Mouse (Mus musculus) urinary bladder, adult 2 months (tissue): ENCODE measurements around the gene Serpina3g. TPM values are rescaled to one million over a fixed set of nuclear protein-coding genes. Genes with fewer than 3 reads are reported as not detected.

ENCODE experiments used
- DNase-seq: peaks from one replicate; pipeline ENCODE4 v3.0.0; 2022; ENCODE audit warnings: low spot score
- polyA plus RNA-seq: library from polyadenylated mRNA; depleted of rRNA; stranded (reverse); fragments of >200 nt; gene quantifications from 2 replicates; pipeline ENCODE4 v1.2.3, GENCODE M21; 2012; rRNA removed

Gene Serpina3g
- polyA plus RNA-seq, 1 experiment = 12.6 TPM

DNA sequence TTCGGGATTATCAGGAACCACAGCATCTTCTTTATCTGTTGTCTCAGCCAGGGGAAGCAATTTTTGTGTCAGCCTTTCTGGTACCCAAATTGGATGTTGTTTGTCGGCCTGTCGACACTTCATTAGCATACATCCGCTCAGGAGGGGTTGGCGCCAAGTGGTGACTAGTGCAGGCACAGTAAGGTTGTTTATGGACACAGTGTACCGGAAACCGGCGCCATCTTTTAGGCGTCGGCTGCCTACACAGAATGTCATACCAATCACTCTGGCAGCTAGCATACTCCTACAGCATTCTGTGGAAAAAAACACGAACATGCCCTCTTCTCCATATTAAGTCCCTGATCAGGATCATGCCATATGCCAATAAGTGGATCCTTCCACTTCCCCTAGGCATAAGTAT lies 47.3 kb downstream of the Serpina3g start:
- no peak for DNase-seq

DNA sequence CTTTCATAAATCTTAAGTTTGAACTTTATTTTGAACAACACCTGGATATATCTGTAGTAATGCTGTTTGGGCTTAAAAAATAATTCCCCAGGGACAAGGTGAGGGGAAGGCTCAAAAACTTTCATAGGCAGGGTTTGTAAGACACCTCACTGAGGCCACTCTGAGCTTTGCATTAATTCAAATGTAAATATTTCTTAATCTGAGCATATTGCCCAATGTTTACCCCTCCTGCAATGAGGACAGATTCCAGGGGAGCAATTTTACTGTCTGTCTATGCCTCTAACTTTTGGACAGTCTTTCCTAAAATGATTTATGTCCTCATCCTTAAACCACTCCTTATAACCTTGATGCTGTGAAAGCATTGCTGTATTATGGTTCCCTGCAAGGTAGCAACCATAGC lies 52.3 kb downstream of the Serpina3g start:
- DNase-seq = no peak

DNA sequence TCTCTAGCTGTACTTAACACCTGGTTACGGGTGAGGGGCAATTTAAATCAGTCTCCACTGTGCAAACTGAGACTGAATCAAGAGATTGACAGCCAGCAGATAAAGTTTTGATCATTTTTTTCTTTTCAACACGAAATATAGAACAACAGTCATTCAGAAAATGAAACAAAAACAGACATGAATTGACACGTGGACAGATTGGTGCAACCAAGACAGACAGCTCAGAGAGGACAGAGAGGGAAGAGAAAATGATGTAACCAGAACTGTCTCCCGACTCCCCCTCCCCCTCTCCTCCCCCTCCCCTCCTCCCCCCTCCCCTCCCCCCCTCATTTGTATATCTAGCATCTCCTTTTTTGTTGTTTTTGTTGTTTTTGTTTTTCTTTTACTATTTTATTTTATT lies 53.8 kb downstream of the Serpina3g start:
- no peak for DNase-seq

Other genes with a start within 250 kb of the Serpina3g start
- gene Serpina11, start 246.3 kb upstream of the Serpina3g start, polyA plus RNA-seq = not detected in 2 replicates
- 0.01 TPM in 1 of 2 replicates, not detected in the other for gene Serpina9, start 222.5 kb upstream of the Serpina3g start, polyA plus RNA-seq
- gene Serpina12, start 191.8 kb upstream of the Serpina3g start, polyA plus RNA-seq = not detected in 2 replicates
- gene Serpina5, start 135.1 kb upstream of the Serpina3g start, polyA plus RNA-seq = not detected in 2 replicates
- gene Serpina3a, start 123.5 kb upstream of the Serpina3g start, polyA plus RNA-seq = not detected in 2 replicates
- gene Serpina3b, start 108.2 kb upstream of the Serpina3g start, polyA plus RNA-seq = 0.84 and 1.7 TPM in 2 replicates
- 4.5 and 5.4 TPM in 2 replicates for gene Serpina3c, start 82.4 kb upstream of the Serpina3g start, polyA plus RNA-seq
- gene Serpina3f, start 21.7 kb upstream of the Serpina3g start, polyA plus RNA-seq = 0.43 and 1.2 TPM in 2 replicates
- gene Serpina3i, start 26.9 kb downstream of the Serpina3g start, polyA plus RNA-seq = 0.36 and 0.38 TPM in 2 replicates
- 0.10 and 0.13 TPM in 2 replicates for gene Serpina3j, start 78.3 kb downstream of the Serpina3g start, polyA plus RNA-seq
- 0.22 and 0.25 TPM in 2 replicates for gene Serpina3k, start 102.2 kb downstream of the Serpina3g start, polyA plus RNA-seq
- gene Serpina3m, start 102.2 kb downstream of the Serpina3g start, polyA plus RNA-seq = 0.76 and 1.3 TPM in 2 replicates
- gene Serpina3n, start 170.5 kb downstream of the Serpina3g start, polyA plus RNA-seq = 95.8 and 133 TPM in 2 replicates
- 0.04 TPM in 1 of 2 replicates, not detected in the other for gene Gsc, start 237.1 kb downstream of the Serpina3g start, polyA plus RNA-seq